Mouse (Mus musculus): Measurements from ENCODE around the gene Zcchc17.

Zcchc17 gene

DNA sequence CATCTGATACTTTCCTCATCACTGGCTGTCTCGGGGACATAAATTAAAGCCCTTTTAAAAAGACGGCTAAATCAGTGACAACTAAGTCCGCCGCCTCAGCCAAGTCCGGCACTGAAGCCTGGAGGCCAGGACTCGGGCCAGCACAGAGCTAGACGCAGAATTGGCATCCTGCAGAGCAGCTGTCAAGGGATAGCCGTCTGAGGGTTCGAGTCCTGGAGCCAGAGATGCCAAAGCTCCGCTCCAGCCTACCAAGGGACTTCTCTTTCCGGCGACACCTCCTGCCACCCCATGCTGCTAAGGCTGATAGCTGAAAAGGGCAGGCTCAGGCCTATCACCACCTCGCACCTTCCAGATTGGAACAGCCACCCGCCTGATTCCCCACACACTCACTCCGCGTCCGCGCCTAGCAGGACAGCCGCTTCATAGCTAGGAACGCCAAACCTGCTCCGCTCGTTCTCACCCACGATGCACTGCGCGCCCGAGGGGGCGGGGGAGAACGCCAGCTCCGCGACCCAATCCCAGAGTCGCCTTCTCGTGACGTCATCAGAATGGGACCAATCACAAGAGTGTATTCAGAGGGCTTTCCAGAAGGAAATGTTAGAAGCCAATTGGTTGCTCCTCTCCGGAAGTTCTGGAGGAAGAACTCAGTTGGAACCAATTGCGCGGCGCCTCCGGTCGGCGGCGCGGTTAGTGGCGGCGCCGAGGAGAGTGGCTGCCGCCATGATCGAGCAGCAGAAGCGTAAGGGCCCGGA, at the start of gene Zcchc17, which contains the start of gene Snrnp40:
TSS of gene Zcchc17 (minus strand) at position 458 of the 752 bp plus-strand sequence.
TSS of gene Snrnp40 (plus strand) at position 647 of the 752 bp plus-strand sequence.
- DNase-seq (ENCODE audit: low read depth, low spot score) = peak; percentile 99

DNA sequence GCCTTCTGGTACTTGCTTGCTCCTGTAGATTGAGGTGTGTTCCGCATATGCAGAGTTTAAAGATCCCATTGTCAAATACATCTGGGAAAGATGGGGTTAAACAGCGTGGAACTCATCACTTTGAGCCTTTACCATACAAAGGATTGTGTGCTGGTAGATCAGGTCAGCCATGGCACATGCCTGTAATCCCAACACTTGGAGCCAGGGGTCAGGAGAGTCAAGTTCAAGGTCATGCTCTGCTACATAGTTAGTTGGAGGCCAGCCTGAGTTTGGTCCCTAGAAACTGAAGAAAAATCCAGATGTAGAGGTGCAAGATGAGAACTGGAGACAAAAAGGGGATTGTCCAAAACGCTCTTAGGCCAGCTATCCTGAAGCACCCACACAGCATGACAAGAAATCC, 31.5 kb upstream of the Zcchc17 start:
- DNase-seq (ENCODE audit: low read depth, low spot score) = no peak

- DNase-seq (ENCODE audit: low read depth, low spot score) = no peak
Measured at GRCm38 (mm10) chr4:130389927-130390326, 30.2 kb upstream of the Zcchc17 start.

DNA sequence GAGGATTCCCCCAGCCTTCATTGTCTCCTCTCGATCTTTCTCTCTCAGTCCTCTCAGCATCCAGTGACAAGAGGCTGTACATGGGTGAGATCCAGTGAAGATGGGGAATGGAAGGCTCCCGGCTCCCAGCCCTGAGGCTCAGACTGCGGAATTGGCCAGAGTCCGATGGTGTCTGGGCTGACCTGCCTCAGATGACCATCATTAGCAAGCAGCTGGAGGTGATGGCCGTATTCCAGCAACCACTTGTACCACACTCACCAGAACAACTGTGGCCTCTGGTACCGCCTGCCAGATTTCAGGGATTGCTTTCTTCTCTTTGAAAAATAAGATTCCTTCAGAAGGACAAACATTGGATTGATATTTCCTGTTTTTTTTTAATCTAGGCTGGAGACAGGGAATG, 29.8 kb upstream of the Zcchc17 start:
- no peak for DNase-seq (ENCODE audit: low read depth, low spot score)

DNA sequence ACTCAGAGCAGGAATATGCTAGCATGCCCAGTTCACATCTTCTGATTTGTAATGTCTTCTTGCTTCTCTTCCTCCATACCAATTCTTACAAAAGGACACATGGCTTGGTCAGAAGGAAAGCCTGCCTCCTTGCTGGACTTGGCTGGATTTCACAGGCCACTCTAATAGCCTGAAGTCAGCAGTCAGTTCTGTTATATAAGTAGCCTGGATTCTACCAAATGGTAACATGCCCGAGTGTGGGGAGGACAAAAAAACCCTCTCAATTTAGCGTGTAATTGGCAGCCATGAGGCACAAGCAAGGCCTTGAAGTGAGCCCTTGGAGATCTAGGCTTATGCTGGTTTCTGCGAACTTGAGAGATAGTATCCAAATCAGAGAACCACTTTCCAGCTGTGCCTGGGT, 27.5 kb upstream of the Zcchc17 start:
- no peak for DNase-seq (ENCODE audit: low read depth, low spot score)

- no peak for DNase-seq (ENCODE audit: low read depth, low spot score)
Measured at GRCm38 (mm10) chr4:130380418-130380817, 20.7 kb upstream of the Zcchc17 start.

DNA sequence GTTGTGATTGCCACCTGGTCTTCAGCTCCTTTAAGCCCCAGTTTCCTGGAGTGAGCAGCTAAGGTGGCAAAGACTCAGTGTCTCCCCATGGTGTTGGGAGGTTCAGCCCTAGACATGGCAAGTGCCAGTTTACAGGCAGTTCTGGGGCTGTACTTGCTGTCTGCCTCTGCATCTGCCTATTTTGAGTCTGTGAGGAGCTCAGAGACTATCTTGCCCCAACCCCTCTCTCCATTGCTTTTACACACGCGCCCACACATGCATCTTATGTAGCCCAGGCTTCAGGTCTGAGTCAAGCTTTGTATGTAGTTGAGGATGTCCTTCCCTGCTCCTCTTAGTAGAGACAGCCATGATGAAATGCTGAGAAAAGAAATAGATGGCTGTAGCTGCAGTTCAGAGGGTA, 19.4 kb upstream of the Zcchc17 start:
- DNase-seq (ENCODE audit: low read depth, low spot score) = no peak

DNA sequence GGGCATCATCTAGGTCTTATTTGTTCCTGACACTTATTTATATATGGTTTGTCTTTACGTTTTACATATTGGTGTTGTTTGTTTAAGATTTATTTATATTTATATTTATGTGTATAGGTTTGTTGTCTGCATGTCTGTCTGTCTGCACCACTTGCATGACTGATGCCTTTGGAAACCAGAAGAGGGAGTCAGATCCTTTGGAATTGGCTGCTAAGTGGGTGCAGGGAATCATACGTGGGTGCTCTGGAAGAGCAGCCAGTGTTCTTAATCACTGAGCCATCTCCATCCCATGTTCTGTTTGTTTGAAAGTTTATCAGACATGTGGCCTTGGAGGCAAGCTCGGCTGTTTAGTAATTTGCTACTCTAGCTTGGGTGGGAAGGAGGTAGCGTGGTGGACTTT, 17.8 kb upstream of the Zcchc17 start:
- DNase-seq (ENCODE audit: low read depth, low spot score) = no peak

- DNase-seq (ENCODE audit: low read depth, low spot score) = no peak
Measured at GRCm38 (mm10) chr4:130376675-130377074, 16.9 kb upstream of the Zcchc17 start.

DNA sequence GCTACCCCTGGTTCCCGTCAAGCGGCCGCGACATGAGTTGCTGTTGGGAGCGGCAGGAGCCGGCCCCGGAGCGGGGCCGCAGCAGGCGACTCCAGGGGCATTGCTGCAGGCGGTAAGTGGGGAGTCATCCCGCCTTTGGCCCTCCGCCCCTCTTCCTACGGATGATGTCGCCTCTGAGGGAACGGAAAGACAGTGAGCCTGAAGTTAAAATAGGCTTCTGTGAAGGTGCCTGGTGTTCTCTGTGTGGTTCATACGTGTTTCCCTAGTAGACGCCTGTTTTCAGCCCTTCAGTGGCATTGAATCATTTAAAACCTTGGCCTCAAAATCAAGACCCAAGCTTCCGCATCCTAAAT, 471 bp upstream of the Zcchc17 start:
- no peak for DNase-seq (ENCODE audit: low read depth, low spot score)

DNA sequence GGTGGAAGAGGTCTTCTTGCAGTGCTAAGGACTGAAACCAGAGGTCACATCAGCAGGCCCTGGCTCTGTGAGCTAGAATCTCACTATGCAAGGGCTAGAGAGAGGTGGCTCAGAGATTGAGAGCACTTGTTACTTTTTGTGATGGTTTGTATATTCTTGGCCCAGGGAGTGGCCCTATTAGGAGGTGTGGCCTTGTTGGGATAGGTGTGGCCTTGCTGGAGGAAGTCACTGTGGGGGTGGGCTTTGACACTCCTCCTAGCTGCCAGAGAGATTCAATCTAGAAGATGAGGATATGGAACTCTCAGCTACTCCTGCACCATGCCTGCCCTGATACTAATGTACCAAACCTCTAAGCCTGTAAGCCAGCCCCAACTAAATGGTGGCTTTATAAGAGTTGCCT, 1.8 kb downstream of the Zcchc17 start:
- no peak for DNase-seq (ENCODE audit: low read depth, low spot score)

- no peak for DNase-seq (ENCODE audit: low read depth, low spot score)
Measured at GRCm38 (mm10) chr4:130352588-130352987, 7.2 kb downstream of the Zcchc17 start.

- DNase-seq (ENCODE audit: low read depth, low spot score) = no peak
Measured at GRCm38 (mm10) chr4:130350690-130351422, 8.9 kb downstream of the Zcchc17 start.

GRCm38 (mm10) chr4:130349666-130350065, 10.1 kb downstream of the Zcchc17 start:
- DNase-seq (ENCODE audit: low read depth, low spot score) = no peak

- DNase-seq (ENCODE audit: low read depth, low spot score) = peak; percentile 16
Measured at GRCm38 (mm10) chr4:130341691-130342090, 18.1 kb downstream of the Zcchc17 start.

DNA sequence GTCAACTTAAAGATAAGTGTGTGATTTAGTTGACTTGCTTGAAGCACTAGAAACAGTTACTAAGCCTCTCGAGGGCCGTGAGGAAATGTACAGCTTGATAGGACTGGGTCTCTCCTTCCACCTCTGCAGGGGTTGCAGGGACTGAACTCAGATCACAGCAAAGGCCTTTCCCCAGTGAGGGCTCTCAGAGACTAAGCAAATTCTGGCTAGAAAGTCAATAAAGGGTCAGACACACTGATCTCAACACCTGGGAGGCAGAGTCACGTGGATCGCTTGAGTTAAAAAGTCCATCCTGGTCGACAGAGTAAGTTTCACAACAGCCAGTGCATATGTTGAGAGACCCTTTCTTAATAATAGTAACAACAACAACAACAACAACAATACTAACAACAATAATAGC, 23.9 kb downstream of the Zcchc17 start:
- no peak for DNase-seq (ENCODE audit: low read depth, low spot score)

DNA sequence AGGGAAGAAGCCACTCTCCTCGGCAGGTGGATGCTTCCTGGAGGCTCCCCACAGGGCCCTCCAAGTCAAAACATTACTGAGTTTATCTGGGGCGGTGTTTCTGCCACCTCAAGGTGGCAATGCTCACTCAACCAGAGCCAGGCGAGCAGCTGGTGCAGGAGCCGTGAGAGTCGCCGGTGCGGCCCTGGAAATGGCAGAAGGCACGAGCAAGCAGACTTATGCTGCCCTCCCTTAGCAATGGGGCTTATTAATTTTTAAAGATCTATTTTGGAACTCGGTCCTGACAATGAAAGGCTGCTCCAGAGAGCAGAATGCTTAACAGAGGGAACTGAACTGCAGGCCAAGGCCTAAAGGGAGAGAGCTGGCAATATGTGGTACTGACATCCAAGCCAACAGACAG, 32.4 kb downstream of the Zcchc17 start:
- DNase-seq (ENCODE audit: low read depth, low spot score) = no peak

DNA sequence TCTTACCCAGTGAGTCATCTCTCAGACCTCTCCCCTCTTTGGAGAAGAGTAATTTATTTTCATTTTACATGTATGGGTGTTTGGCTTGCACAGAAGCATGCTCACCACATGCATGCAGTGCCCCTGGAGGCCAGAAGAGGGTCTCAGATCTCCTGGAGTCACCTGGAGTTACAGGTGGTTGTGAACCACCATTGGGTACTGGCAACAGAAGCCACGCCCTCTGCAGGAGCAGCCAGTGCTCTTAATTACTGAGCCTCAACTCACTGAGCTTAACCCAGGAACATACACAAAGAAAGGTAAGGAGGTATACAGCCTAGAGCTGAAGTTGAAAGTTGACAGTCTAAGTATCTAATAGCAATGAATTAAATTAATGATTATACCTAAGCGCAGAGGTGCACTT, 34.3 kb downstream of the Zcchc17 start:
- no peak for DNase-seq (ENCODE audit: low read depth, low spot score)

- no peak for DNase-seq (ENCODE audit: low read depth, low spot score)
Measured at GRCm38 (mm10) chr4:130323607-130324006, 36.1 kb downstream of the Zcchc17 start.

DNA sequence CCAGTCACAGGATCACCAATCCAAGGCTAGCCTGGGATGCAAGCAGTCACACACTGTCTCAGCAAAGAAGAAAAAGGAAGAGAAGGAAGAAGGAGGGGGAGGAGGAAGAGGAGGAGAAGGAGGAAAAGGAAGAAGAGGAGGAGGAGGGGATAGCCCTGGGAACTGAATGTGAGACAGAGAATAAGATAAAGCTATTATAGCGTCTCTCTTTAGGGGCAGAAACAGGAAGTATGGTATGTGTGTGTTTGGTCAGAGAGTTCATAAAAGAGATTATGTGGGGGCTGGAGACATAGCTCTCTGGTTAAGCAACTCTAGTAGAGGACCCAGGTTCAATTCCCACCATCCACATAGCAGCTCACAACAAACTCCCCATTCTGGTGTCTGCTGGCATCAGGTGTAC, 36.6 kb downstream of the Zcchc17 start:
- no peak for DNase-seq (ENCODE audit: low read depth, low spot score)

GRCm38 (mm10) chr4:130322567-130322966, 37.2 kb downstream of the Zcchc17 start:
- no peak for DNase-seq (ENCODE audit: low read depth, low spot score)

- DNase-seq (ENCODE audit: low read depth, low spot score) = no peak
Measured at GRCm38 (mm10) chr4:130321640-130322039, 38.1 kb downstream of the Zcchc17 start.

DNA sequence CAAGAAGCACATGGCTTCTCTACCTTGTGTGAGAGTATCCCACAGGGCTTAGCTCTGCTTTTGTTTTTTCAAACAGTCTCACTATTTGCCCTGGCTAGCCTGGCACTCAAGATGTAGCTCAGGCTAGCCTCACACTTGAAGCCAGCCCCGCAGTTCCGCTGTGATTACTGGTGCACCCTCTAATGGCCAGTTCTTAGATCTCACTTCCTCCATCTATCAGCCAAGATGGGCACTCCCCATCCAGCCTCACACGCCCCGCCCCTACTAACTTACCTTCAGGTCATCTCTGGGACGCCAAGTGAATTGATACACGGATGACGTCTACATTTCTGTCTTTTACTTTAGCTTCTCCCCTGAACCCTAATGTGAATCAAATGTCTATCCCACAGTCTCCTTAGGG, 40.2 kb downstream of the Zcchc17 start:
- DNase-seq (ENCODE audit: low read depth, low spot score) = no peak

Data from brain, embryonic 18.5 days (tissue).